ENCODE assay signal across 20 mouse cellular contexts in the genomic region with DNA sequence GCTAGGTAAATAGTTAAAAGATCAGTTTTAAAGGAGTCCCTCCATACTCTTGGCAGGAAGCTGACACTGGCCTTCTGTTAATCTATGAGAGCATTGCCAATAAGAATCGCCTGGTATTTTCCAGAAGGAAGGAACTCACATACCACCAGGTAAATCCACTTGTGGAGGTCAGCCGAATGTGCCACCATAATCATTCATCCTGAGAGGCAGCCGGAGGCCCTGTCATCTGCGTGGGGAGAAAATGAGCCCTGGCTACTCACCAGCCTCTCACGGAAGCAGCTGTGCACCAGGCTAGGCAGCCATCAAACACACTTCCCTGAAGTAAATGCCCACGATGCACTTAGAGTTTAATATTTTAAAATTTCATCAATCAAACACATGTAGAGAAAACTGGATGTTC.
"Had no signal": no experiment of that assay in that cellular context is flagged by ENCODE, and none has a peak within 500 bp of the region (broad histone marks: within the 10 kb centered on the region; RNA-seq: fewer than 3 reads in every experiment).

No protein-coding gene starts in this region.

- DNase-seq: gastrocnemius, postnatal 14 days; gastrocnemius, postnatal 36 days; heart, adult 11 months; heart, adult 2 months; heart, postnatal 14 days; heart, postnatal 36 days; kidney, adult 11 months; kidney, adult 9 months; layer of hippocampus, adult 9-11 months; layer of hippocampus, postnatal 36 days; left cerebral cortex, postnatal 4 days had no signal

- H3K9me3 ChIP-seq: heart, embryonic 13.5 days; heart, embryonic 15.5 days; hindbrain, embryonic 15.5 days; limb, embryonic 13.5 days; limb, embryonic 15.5 days; liver, embryonic 12.5 days had no signal

- H3K4me1 ChIP-seq: heart, embryonic 13.5 days; heart, embryonic 15.5 days; limb, embryonic 13.5 days; limb, embryonic 15.5 days; liver, embryonic 12.5 days had no signal

- H3K27ac ChIP-seq: heart, adult 2 months; heart, embryonic 13.5 days; heart, embryonic 15.5 days; hindbrain, embryonic 15.5 days; limb, embryonic 13.5 days; limb, embryonic 15.5 days; liver, embryonic 12.5 days; liver, embryonic 14.5 days had no signal

- H3K4me3 ChIP-seq: heart, adult 2 months; heart, embryonic 13.5 days; heart, embryonic 15.5 days; hindbrain, embryonic 15.5 days; limb, embryonic 13.5 days; limb, embryonic 15.5 days; liver, embryonic 12.5 days had no signal

- H3K27me3 ChIP-seq: heart, embryonic 13.5 days; heart, embryonic 15.5 days; hindbrain, embryonic 15.5 days; limb, embryonic 13.5 days; limb, embryonic 15.5 days; liver, embryonic 12.5 days had no signal

- H3K4me2 ChIP-seq: heart, embryonic 11.5 days; heart, embryonic 13.5 days; heart, embryonic 15.5 days; hindbrain, embryonic 15.5 days; limb, embryonic 13.5 days; limb, embryonic 15.5 days; liver, embryonic 12.5 days had no signal

- H3K9ac ChIP-seq: heart, embryonic 13.5 days; heart, embryonic 15.5 days; hindbrain, embryonic 15.5 days; limb, embryonic 13.5 days; limb, embryonic 15.5 days; liver, embryonic 12.5 days; liver, embryonic 14.5 days had no signal

- ATAC-seq: intestine, embryonic 16.5 days; liver, embryonic 12.5 days had no signal

- H3K36me3 ChIP-seq: heart, embryonic 13.5 days; heart, embryonic 15.5 days; hindbrain, embryonic 15.5 days; limb, embryonic 13.5 days; limb, embryonic 15.5 days; liver, embryonic 12.5 days had no signal
